Mouse (Mus musculus) forebrain, embryonic 13.5 days (tissue): ENCODE measurements around the gene Coro1a. TPM values are rescaled to one million over a fixed set of nuclear protein-coding genes. Genes with fewer than 3 reads are reported as not detected.

ENCODE experiments used
- ATAC-seq: fragments of 200-750 bp; cut with Nextera tagmentation; 2 replicates; pipeline ENCODE4 v1.8.0; 2017
- H3K27ac ChIP-seq: fragments of 300-500 bp; sonication (generic); 2 replicates; pipeline ENCODE4 v1.5.1; 2015; ENCODE audit warnings: inconsistent platforms, mild to moderate bottlenecking, moderate library complexity
- H3K27me3 ChIP-seq: fragments of 300-500 bp; sonication (generic); 2 replicates; pipeline ENCODE4 v1.6.1; 2015; ENCODE audit warnings: mild to moderate bottlenecking, inconsistent platforms
- H3K36me3 ChIP-seq: fragments of 300-500 bp; sonication (generic); 2 replicates; pipeline ENCODE4 v1.6.1; 2015; ENCODE audit warnings: mild to moderate bottlenecking, inconsistent platforms; ENCODE audit not compliant: poor library complexity, severe bottlenecking
- H3K4me1 ChIP-seq: fragments of 300-500 bp; sonication (generic); 2 replicates; pipeline ENCODE4 v1.6.1; 2015; ENCODE audit warnings: inconsistent platforms
- H3K4me2 ChIP-seq: fragments of 300-500 bp; sonication (generic); 2 replicates; pipeline ENCODE4 v1.6.1; 2015; ENCODE audit warnings: inconsistent platforms, mild to moderate bottlenecking, moderate library complexity
- H3K4me3 ChIP-seq: fragments of 300-500 bp; sonication (generic); 2 replicates; pipeline ENCODE4 v1.5.1; 2015; ENCODE audit warnings: mild to moderate bottlenecking, inconsistent platforms
- H3K9ac ChIP-seq: fragments of 300-500 bp; sonication (generic); 2 replicates; pipeline ENCODE4 v1.6.1; 2015; ENCODE audit warnings: mild to moderate bottlenecking, inconsistent platforms
- H3K9me3 ChIP-seq: fragments of 300-500 bp; sonication (generic); replicated peaks from 2 replicates; pipeline ENCODE4 v1.6.1; 2016; ENCODE audit warnings: inconsistent platforms
- WGBS: fragments of 180-500 bp; shearing (Covaris S2); methylation state at CpG from one replicate; pipeline ENCODE4 v1.1.7; 2015; 5-methylcytosine and 5-hydroxymethylcytosine counted together
- polyA plus RNA-seq: library from polyadenylated mRNA; unstranded; fragments of >200 nt; fragmentation: Nextera tagmentation; extraction: Ambion mirVana; gene quantifications from 2 replicates; pipeline ENCODE4 v1.2.1, GENCODE M21; 2015

Gene Coro1a
- polyA plus RNA-seq, 1 experiment from 2014 or later = 77.1 TPM

DNA sequence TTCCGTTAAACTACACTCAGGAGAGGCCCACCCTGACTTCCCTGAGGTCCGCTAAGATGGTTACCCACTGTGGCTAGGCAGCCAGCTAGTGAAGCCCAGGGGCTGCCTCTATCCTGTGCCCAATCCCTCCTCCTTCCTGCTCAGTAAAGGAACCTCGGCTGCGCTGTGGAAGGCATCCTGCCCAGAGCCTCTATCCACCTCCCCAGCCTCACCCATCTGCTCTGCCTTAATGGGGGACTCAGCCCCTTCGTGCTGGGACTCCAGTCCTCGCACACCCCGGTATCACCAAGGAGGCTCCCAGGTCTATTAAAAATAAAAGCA lies 3.9 kb downstream of the Coro1a start:
- ATAC-seq = peak; percentile 30; the same call in 1 of the 2 replicates
- Histone ChIP-seq H3K4me2 (peak overlapping the region; percentile 93), H3K27ac (no peak overlapping the region), H3K4me3 (peak overlapping the region; percentile 67), H3K4me1 (peaks cover 44% of the 10 kb centered on the region), H3K9me3 (no peaks in the 10 kb centered on the region; the same call in 1 of the 2 replicates), H3K27me3 (0 out of 2 replicates have a peak, but pooled peaks cover 6% of the 10 kb centered on the region), H3K36me3 (peaks cover 21% of the 10 kb centered on the region), H3K9ac (peak overlapping the region; percentile 88)
- WGBS = 19% methylated on average over 7 of the region's 7 CpGs

DNA sequence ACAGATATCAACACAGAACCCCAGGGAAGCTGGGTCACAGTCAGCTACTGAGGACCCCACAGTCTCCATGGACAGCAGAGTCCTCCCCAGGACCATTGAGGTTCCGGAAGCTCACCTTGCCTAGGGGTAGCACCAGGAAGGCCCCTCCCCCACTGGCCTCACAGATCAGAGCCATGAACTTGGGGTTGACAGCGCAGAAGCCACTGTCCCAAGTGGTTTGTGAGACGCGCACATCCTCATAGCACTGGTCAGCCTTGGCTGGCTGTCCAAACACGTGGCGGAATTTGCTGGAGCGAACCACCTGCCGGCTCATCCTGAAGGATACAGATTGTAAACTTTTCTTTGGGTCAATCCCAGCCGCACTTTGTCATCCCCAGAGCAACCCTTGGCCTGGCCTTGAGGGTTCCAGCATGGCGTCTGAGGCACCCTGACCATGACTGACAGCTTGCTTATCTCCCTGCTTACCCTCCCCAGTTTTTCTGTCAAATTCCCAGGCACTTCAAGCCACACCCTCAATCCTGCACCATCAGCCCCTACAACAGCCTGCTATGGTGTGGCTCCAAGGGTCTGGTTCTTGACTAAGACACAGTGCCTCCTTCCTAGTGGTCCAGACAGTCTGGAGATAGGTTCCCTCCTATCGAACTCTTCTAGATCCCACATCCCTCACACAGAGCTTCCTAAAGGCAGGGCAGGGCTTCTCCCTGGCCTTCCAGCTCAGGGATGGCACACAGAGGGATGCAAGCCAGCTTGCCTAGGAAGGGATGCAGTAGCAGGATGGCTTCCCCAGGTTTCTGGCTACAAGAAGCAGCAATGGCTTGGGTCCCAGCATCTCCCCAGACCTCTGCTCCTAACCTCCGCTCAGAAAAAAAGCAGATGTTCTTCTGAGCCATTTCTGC lies 4.5 kb downstream of the Coro1a start:
- peak overlapping the region; percentile 88 for H3K9ac ChIP-seq
- H3K9me3 ChIP-seq = no peaks in the 10 kb centered on the region
- H3K4me1 ChIP-seq = peaks cover 44% of the 10 kb centered on the region
- ATAC-seq = no peak
- 84% methylated on average over 12 of the region's 12 CpGs for WGBS
- 0 out of 2 replicates have a peak, but pooled peaks cover 6% of the 10 kb centered on the region for H3K27me3 ChIP-seq
- peak overlapping the region; percentile 67 for H3K4me3 ChIP-seq
- H3K27ac ChIP-seq = peak overlapping the region; percentile 51; the same call in 1 of the 2 replicates
- peak overlapping the region; percentile 93 for H3K4me2 ChIP-seq
- H3K36me3 ChIP-seq = peaks cover 22% of the 10 kb centered on the region

DNA sequence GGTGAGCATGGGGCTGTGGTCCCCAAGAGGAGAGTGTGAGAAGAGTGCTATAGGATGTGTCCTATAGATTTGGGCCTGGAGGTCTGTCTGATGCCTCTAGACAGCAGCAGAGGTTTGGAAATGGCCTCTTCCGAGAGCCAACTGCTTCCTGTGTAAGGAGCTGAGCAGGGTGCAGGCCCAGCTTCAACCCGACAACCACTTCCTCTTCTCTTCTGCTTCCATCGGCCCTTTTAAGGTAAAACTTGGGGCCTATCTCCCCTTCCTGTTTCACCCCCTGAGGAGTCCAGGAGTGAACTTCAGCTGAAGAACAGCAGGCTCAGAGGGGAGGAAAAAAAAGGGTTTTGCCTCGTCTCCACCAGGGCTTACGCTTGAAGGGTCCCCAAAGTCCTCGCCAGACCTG lies 5.2 kb downstream of the Coro1a start:
- 0 out of 2 replicates have a peak, but pooled peaks cover 6% of the 10 kb centered on the region for H3K27me3 ChIP-seq
- H3K36me3 ChIP-seq = peaks cover 23% of the 10 kb centered on the region
- 77% methylated on average over 6 of the region's 6 CpGs for WGBS
- ATAC-seq = no peak
- no peak overlapping the region for H3K27ac ChIP-seq
- H3K9me3 ChIP-seq = no peaks in the 10 kb centered on the region
- peak overlapping the region; percentile 93 for H3K4me2 ChIP-seq
- peaks cover 46% of the 10 kb centered on the region for H3K4me1 ChIP-seq
- no peak overlapping the region for H3K4me3 ChIP-seq
- H3K9ac ChIP-seq = 0 out of 2 replicates have a peak overlapping the region, but pooled peaks have one; percentile 27

DNA sequence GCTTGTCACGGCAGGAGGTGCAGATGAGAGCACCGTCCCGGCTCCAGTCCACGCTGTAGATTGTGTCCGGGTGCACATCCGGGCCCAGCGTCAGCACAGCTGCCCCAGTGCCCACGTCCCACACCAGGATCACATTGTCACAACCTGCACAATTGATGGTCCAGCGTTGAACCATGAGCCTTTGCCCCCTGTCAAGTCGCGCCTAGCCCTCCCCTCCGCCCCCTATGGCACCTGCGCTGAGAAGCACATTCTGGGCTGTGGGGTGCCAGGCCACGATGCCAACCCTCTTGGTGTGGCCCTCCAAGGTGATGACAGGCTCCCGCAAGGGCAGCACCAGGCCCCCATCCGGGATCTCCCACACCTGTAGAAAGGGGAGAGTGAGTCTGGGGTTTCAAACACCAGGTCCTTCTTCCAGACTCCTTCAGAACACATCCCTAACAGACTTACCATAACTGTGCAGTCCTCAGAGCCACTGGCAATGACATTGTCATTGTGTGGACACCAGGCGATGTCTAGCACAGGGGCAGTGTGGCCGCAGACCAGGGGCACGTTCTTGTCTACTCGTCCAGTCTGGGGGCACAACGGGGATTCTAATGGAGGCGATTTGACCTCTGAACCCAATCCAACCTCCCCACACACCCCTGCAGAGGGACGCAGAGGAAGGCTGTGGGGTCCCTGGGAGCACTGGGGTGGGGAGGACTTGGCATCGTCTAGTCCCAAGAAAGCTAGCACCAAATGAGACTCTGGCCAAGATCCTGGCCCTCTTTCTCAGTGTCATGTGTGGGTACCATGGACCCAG lies 5.8 kb downstream of the Coro1a start:
- H3K27ac ChIP-seq = no peak overlapping the region
- peaks cover 52% of the 10 kb centered on the region for H3K4me1 ChIP-seq
- ATAC-seq = peak; percentile 0; the same call in 1 of the 2 replicates
- H3K4me3 ChIP-seq = no peak overlapping the region
- peak overlapping the region; percentile 35; the same call in 1 of the 2 replicates for H3K9ac ChIP-seq
- WGBS = 57% methylated on average over 24 of the region's 24 CpGs
- H3K4me2 ChIP-seq = peak overlapping the region; percentile 42
- H3K9me3 ChIP-seq = no peaks in the 10 kb centered on the region
- H3K36me3 ChIP-seq = peaks cover 25% of the 10 kb centered on the region
- H3K27me3 ChIP-seq = 0 out of 2 replicates have a peak, but pooled peaks cover 6% of the 10 kb centered on the region

DNA sequence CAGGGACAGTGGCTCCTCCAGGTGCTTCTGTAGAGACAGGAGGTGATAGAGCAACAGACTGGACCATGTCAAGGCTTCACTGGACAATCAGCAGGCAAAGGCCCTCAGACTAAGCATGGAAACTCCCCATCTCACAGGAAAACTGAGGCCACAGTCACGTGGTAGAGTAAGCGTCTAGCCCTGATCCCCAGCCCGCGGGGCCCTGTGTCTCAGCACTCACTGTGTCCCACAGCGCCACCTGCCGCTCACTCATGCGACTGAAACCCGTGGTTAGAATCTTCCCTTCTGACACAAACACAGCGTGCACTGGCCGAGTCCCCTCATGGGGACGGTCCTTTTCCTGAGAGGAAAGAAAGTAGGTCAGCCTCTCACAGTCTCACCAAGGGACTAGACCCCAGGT lies 6.5 kb downstream of the Coro1a start:
- Histone ChIP-seq H3K4me1 (peaks cover 59% of the 10 kb centered on the region), H3K4me3 (no peak overlapping the region), H3K4me2 (peak overlapping the region; percentile 42), H3K9me3 (no peaks in the 10 kb centered on the region), H3K36me3 (peaks cover 25% of the 10 kb centered on the region), H3K9ac (peak overlapping the region; percentile 35; the same call in 1 of the 2 replicates), H3K27ac (no peak overlapping the region), H3K27me3 (0 out of 2 replicates have a peak, but pooled peaks cover 6% of the 10 kb centered on the region)
- WGBS = under 1% methylated on average over 11 of the region's 11 CpGs
- peak; percentile 55 for ATAC-seq

DNA sequence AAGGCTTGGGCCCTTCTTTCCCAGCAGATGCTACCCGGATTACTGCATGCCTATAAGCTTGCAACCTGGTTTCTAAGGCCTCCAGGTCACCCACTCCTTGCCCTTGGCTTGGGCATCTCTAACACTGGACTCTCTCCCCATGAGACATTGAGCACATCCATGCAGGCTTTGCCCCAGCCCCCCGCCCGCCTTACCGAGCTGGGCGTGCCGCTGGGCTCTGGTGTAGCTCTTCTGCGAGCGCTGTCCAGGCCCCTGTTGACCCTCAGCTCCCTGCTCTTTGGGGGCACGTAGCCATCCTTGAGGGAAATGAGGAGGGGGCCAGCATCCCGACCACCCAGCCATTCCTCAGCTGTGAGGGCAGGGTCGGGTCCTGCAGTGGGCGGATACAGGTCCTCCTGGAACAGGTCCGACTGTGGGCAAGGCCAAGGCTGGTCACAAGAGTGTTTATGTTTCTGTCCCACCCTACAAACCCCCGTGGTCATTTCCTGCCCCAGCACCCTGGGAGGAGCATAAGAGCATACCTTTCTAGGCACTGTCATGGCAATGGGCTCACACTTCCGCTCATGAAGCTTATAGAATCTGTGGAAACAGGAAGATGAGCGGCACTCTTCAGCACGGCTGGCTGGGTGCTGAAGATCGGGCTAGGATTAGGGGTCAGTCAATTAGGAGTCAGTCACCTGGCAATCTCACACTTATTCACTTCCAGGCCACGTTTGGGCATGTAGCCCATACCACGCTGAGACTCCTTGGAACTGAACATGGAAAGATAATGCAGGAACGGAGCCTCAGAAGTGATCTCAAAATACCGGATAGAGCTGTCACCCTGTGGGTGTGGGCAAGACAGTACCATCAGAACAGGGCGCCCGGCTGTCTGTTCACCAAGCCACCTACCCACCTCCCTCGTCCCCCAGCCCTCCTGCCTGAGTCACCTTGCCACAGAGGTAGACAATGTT lies 7.2 kb downstream of the Coro1a start:
- no peaks in the 10 kb centered on the region for H3K9me3 ChIP-seq
- H3K36me3 ChIP-seq = peaks cover 25% of the 10 kb centered on the region
- H3K9ac ChIP-seq = no peak overlapping the region
- peaks cover 59% of the 10 kb centered on the region for H3K4me1 ChIP-seq
- 84% methylated on average over 25 of the region's 25 CpGs for WGBS
- no peaks in the 10 kb centered on the region for H3K27me3 ChIP-seq
- no peak for ATAC-seq
- no peak overlapping the region for H3K27ac ChIP-seq
- H3K4me2 ChIP-seq = no peak overlapping the region
- H3K4me3 ChIP-seq = no peak overlapping the region

DNA sequence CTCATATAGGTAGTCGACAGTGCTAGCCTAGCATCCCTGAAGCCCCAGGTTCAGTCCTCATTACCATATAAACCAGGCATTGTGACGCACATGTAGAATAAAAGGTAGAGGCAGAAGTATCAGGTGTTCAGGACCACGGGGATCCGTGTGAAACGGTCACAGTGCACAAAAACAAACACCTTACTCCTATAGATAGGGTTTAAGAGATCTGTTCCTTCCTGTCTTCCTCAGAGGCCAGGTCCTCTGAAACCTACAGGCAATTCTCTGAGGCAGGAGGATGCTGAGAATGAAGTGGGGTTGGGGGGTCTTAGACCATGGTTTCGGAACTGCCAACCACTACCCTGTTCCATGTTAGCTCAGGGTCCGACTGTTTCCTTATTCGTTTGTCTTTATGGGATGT lies 9.7 kb downstream of the Coro1a start:
- Histone ChIP-seq H3K27ac (no peak overlapping the region), H3K27me3 (no peaks in the 10 kb centered on the region), H3K4me1 (peaks cover 49% of the 10 kb centered on the region), H3K4me2 (no peak overlapping the region), H3K4me3 (no peak overlapping the region), H3K9ac (no peak overlapping the region), H3K9me3 (no peaks in the 10 kb centered on the region), H3K36me3 (peaks cover 25% of the 10 kb centered on the region)
- WGBS = 95% methylated on average over 8 of the region's 8 CpGs
- ATAC-seq = no peak

DNA sequence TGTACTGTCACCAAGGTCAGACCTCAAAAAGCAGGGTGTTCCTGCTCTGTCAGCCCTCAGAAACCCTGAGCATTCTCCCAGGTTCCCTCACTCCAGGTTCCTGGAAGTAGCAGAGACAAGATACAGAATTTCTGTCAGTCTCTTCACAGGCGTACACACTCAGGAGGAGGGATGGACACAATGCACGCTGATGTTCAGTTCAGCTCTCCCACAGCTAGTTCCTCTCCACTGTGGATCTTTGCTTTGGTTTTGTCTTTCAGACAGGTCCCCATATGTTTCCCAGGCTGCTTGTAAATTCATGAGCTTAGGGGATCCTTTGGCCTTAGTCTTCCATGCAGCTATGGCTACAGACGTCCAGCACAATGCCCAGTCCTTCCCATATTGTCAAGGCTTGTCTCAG lies 10.7 kb downstream of the Coro1a start:
- Histone ChIP-seq H3K27me3 (no peaks in the 10 kb centered on the region), H3K9ac (peak overlapping the region; percentile 81), H3K27ac (no peak overlapping the region), H3K36me3 (peaks cover 33% of the 10 kb centered on the region), H3K4me3 (peak overlapping the region; percentile 71), H3K4me1 (peaks cover 40% of the 10 kb centered on the region), H3K4me2 (peak overlapping the region; percentile 93), H3K9me3 (no peaks in the 10 kb centered on the region)
- no peak for ATAC-seq
- WGBS = 74% methylated on average over 3 of the region's 3 CpGs

DNA sequence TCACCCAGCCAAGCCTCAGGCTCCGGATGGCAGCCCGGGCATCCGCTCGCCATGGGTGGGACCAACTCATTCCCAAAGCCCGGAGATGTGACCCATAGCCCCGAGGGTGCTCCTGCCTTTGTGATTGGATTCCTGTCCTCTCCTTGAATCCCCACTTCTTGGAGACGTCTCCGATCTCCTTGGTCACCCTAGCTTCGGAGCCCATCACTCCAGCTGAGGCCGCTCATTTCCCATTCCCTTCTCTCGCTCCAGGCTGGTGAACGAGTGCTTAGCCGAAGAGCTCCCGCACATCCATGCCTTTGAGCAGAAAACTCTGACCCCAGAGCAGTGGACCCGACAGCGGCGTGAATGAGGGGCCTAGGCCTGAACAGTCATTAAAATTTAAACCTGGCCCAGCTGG lies 11.3 kb downstream of the Coro1a start:
- Histone ChIP-seq H3K27me3 (no peaks in the 10 kb centered on the region), H3K36me3 (peaks cover 39% of the 10 kb centered on the region), H3K9ac (peak overlapping the region; percentile 81), H3K4me3 (peak overlapping the region; percentile 71), H3K9me3 (no peaks in the 10 kb centered on the region), H3K4me2 (peak overlapping the region; percentile 93), H3K4me1 (peaks cover 34% of the 10 kb centered on the region), H3K27ac (peak overlapping the region; percentile 96; the same call in 1 of the 2 replicates)
- no peak; the same call in 1 of the 2 replicates for ATAC-seq
- WGBS = 4% methylated on average over 17 of the region's 17 CpGs

DNA sequence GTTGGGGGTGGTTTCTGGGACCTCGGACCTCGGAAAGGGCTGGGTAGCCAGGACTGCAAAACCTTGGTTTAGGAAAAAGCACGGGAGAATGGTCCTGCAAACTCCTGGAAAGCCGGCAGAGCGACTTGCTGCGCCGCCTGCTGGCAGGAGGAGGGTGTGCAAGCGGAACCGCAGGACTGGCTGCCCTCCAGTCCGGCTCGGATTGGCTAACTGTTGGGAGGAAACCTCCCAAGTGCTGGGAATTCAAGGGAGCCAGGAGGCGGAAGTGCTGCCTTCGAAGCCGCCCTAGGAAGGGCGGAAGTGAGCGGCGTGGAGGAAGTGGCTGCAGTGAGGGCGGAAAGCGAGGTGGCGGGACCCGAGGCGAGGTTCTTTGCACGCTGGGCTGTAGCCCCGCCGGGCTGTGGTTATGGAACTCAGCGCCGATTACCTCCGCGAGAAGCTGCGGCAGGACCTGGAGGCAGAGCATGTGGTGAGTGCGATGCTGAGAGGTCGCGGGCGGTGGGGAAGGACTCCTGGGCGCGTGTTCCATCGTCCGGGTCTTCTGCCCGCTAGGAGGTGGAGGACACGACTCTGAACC lies 11.9 kb downstream of the Coro1a start, which contains the start of gene Slx1b:
Gene Slx1b (minus strand): TSS at position 154 of the 577 bp plus-strand sequence.
- H3K4me1 ChIP-seq = peaks cover 28% of the 10 kb centered on the region

DNA sequence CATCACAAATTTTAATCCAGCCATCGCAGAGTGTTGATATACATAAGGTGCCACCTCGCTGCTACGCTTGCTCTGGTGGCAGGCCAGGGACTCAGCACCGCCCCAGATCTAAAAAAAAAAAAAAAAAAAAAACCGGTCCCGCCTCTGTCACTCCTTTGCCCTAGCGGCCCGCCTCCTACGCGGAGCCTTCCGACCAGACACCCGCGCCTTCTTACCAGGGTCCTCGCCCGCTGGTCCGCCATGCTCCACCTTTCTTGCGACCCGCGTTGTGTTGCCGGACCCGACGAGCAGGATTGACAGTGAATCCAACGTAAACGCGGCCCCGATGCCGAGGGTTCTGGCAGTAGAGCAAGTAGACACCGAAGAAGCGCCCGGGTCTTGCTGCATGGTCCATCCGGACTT lies 12.4 kb downstream of the Coro1a start, which contains the start of gene Bola2:
Gene Bola2 (plus strand): TSS at position 192 of the 402 bp plus-strand sequence.
- Histone ChIP-seq H3K4me1 (peaks cover 27% of the 10 kb centered on the region), H3K27ac (peak within 1 kb of the TSS; percentile 96), H3K27me3 (no peaks in the 10 kb centered on the region), H3K9ac (peak within 1 kb of the TSS; percentile 88), H3K4me2 (peak within 1 kb of the TSS; percentile 93), H3K36me3 (peaks cover 41% of the 10 kb centered on the region), H3K9me3 (no peaks in the 10 kb centered on the region), H3K4me3 (peak within 1 kb of the TSS; percentile 71)
- peak; percentile 52 for ATAC-seq
- under 1% methylated on average over 31 of the region's 31 CpGs for WGBS

More for the DNA sequence above, 11.9 kb downstream of the Coro1a start, which contains the start of gene Slx1b:
- Histone ChIP-seq H3K27ac (peak within 1 kb of the TSS; percentile 96), H3K4me2 (peak within 1 kb of the TSS; percentile 93), H3K9ac (peak within 1 kb of the TSS; percentile 88), H3K4me3 (peak within 1 kb of the TSS; percentile 71), H3K36me3 (peaks cover 44% of the 10 kb centered on the region), H3K9me3 (no peaks in the 10 kb centered on the region), H3K27me3 (no peaks in the 10 kb centered on the region)
- under 1% methylated on average over 40 of the region's 40 CpGs for WGBS
- ATAC-seq = peak; percentile 97
